Mouse (Mus musculus): ENCODE data around the gene Mlf2. TPM values are rescaled to one million over a fixed set of nuclear protein-coding genes. Genes with fewer than 3 reads are reported as not detected.

The Mlf2 gene
- total RNA-seq, 2 experiments from 2014 or later: 70.6 to 73.6 TPM

DNA sequence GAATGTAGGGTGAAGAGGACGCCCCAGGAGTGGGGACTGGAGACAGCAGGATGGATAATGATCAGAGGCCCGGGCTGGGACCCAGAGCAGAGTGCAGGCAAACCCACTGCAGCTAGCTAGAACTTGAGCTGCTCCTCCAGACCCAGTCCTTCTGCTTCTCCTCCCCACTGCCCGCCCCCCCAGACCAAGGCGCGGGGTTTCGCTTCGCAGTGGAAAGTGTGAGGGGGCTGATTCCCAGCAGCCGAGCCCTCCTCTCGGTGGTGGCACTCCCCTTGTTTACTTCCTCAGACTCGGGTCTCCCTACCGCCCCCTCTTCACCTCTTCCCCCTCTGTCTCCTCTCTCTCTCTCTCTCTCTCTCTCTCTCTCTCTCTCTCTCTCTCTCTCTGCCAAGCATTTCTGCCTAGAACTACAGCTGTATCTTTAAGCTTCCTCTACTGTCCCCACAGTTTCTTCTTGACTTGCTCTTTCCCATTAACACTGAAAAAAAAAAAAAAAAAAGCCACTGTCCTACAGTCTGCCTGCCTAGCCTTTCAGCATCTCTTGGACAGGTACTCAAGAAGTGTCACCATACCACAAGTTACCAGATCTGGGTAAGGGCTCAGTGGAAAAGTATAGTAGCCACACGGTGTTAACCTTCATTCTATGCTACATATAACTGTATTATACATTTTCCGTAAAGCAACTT, 19.5 kb upstream of the Mlf2 start, which contains the start of gene Lag3:
TSS of gene Lag3 (minus strand) at position 173 of the 686 bp plus-strand sequence.
- ATAC-seq (ENCODE audit: poor library complexity, severe bottlenecking): peak; percentile 24; the same call in 1 of the 2 replicates

DNA sequence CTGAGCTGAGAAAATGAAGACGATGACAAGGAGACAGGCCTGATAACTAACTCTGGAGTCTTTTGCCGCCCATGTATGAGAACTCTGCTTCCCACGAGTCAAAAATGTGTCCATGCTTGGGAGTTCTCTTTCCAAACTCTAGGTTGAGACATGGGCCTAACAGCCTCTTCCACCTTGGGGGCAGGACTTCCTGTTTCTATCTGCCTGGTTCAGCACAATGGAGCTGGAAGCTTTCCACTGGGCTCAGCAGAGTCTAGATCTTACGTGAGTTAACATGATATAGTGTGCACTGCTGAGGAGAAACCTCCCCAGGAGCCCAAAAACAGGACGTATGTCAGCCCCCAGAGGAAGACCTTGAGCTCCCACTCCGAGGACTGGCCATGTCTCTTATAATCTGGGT, 18.0 kb upstream of the Mlf2 start:
- 0 out of 2 replicates have a peak, but pooled peaks have one; percentile 15 for ATAC-seq (ENCODE audit: poor library complexity, severe bottlenecking)

DNA sequence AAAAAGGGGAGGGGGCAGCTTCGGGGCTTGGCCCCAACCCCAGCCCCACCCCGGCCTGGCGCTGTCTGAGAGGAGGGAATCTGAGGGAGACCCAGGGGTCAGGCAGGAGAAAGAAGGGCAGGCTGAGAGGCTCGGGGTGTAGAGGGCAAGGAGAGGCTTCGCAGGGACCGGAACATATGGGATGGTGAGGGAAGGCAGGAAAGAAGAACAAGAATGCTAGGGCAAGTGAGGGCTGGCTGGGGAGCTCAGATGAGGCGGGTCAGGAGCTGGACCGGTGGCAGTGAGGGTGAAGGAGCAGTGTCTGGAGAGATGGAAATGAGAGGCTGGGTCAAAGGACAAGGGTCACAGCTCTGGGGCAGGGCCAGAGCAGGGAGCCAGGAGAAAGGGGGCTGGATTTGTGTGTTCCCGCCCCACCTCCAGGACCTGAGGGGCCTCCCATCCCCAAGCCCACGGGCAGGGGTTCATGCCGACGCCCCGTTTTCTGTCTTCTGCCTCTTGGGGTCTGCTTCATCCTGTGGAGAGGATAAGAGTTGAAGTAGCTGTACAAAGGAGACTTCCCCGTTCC, 17.4 kb upstream of the Mlf2 start:
- ATAC-seq (ENCODE audit: poor library complexity, severe bottlenecking): no peak

DNA sequence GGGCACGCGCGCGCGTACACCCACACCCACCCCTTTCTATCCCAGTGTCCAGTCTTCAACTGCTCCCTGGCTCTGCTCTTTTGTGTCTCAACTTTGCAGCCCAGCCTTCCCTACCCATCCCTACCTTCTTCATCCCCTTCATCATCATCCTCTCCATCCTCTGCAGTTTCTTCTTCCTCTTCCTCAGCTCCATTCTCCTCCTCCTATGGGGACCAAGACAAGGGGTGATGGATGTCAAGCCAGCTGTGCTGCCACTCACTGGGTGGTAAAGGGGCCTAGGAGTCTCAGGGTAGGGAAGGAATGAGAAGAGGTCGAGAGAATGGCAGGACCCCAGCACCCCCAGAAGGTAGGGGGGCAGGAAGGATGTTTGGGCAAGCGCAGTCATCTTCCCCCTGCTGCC, 16.7 kb upstream of the Mlf2 start:
- no peak for ATAC-seq (ENCODE audit: poor library complexity, severe bottlenecking)

DNA sequence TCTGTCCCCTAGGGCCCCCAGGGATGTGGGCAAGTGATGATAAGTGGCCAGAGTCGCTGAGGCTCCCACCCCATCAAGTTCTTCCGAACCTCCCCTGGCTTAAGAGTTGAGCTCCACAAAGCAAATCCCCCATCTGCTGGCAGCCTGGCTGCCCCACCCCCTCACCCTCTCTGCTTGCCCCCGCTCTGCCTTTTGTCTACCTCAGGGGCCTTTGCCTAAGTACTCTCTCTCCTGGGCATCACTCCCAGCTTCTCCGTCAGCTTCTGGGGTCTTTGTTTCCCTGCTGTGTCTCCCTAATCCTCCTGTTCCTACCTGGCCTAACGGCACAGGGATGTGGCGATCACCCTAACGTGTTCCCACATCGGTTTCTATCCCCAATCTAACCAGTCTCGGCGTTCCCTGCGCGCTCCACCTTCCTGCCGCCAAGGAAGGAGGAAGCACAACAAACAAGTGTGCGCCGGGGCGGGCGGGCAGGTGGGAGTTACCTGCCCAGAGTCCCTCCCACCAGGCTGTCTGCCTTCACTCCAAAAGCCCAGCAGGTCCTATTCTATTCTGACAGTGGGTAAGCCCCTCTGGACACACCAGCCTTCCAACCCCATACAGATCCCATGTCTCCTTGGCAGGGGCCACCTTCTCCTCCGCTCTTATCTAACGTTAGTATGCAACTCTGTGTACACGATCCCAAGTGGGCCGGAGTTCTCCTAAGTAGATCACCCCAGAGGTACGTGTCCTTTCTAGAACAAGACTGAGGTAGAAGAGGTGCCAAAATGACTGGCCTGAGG, 15.8 kb upstream of the Mlf2 start:
- ATAC-seq (ENCODE audit: poor library complexity, severe bottlenecking): no peak

GRCm38 (mm10) chr6:124915942-124916694, 15.1 kb upstream of the Mlf2 start:
- no peak for ATAC-seq (ENCODE audit: poor library complexity, severe bottlenecking)

- ATAC-seq (ENCODE audit: poor library complexity, severe bottlenecking): peak; percentile 78
Observed at GRCm38 (mm10) chr6:124916695-124917517, 14.3 kb upstream of the Mlf2 start.

DNA sequence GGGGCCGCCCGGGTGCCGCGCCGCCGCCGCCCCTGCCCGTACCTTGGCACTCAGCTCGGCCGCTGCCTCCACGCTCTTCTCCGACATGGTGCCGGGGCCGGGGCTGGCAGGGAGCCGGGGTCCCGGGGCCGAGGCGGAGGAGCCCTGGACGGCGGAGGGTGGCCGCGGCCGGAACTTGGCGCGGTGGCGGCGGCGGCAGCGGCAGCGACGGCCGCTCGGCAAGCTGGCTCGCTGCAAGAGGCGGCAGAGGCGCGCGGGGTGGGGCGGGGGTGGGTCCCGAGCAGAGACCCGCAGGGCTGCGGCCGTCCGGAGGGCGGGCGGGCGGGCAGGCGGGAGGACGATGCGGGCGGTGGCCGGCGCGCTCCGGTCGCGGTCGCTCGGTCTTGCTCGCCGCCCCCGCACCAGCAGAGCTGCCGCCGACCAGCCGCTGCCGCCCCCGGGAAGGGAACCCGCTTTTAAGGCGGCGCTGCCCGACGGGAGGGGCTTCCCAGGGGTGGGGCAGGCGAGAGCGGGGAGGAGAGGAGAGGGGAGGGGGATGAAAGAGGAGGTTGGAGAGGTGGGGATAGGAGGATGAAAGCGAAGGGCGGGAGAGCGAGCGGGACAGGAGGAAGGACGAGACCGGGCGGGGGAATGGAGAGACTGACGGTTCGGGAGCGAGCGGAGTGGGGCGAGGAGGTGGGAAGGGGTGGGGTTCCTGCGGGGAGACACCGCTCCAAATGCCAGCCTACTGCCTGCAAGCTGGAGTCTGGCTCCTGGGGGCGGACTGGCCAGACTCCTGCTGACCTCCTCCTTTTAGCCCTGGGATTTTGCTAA, 13.5 kb upstream of the Mlf2 start:
- ATAC-seq (ENCODE audit: poor library complexity, severe bottlenecking): peak; percentile 35

GRCm38 (mm10) chr6:124918331-124918690, 12.9 kb upstream of the Mlf2 start:
- no peak for ATAC-seq (ENCODE audit: poor library complexity, severe bottlenecking)

DNA sequence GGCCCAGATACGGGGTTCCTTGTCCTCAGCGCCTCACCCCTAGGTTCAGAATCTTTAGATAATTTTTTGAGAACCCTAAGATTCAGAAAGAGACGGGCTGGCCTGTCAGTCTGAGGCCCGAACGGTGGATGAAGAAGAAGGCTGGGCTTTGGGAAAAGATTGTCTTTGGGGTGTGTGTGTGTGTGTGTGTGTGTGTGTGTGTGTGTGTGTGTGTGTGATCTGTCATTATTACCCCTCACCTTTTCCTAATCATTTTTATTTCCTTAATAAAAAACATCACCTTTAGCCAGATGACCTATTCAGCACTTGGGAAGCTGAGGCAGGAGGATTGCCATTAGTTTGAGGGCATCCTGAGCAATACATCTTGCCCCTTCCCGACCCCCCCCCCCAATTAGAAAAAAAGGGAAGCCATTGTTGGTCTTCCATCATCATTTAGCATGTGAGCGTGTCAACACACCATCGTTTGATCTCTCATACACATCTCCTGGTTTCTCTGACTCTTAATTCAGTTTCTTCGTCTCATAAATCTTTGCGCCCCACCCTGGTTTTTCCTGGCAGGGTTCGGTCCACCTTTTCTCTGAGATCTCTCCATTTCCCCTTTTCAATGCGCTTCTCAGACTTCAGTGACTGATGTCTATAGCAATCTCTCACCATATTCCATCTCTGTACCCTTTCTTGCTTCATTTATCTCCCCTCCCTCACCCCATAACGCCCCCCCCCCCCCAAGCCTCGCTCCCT, 12.1 kb upstream of the Mlf2 start:
- ATAC-seq (ENCODE audit: poor library complexity, severe bottlenecking): no peak

- peak; percentile 28 for ATAC-seq (ENCODE audit: poor library complexity, severe bottlenecking)
Observed at GRCm38 (mm10) chr6:124919695-124920317, 11.4 kb upstream of the Mlf2 start, which contains the start of gene Ptms. TSS of gene Ptms (minus strand) at chr6:124920103.

GRCm38 (mm10) chr6:124920318-124921085, 10.7 kb upstream of the Mlf2 start:
- no peak for ATAC-seq (ENCODE audit: poor library complexity, severe bottlenecking)

- ATAC-seq (ENCODE audit: poor library complexity, severe bottlenecking): peak; percentile 49
Observed at GRCm38 (mm10) chr6:124921539-124921938, 9.6 kb upstream of the Mlf2 start.

DNA sequence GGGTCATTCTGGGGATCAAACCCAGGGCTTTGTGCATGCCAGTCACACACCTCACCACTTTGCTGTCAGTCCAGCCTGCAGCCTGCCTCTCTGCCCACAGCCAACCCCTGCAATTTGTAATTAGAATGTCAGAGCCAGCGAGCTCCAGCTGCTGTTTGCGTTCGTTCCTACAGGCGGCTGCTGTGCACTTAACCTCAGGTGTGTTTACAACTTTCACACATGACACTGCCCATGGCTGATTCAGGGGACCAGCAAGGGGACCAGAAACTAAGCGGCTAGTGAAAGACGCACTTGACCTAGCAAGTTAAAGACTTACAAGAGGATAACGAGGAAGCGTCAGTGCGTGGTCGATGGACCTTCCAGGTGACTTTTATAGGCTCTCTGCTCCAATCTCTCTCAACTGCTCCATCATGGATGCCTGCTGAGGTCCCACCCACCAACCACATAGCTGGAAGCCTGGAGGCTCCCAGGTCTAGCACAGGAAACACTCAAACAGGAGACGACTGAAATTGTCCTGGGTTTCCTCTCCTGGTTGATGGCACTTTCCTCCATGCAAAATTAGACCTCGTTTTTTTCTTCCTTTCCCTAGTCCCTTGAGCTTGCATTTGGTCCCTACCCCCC, 5.9 kb upstream of the Mlf2 start:
- no peak for ATAC-seq (ENCODE audit: poor library complexity, severe bottlenecking)

DNA sequence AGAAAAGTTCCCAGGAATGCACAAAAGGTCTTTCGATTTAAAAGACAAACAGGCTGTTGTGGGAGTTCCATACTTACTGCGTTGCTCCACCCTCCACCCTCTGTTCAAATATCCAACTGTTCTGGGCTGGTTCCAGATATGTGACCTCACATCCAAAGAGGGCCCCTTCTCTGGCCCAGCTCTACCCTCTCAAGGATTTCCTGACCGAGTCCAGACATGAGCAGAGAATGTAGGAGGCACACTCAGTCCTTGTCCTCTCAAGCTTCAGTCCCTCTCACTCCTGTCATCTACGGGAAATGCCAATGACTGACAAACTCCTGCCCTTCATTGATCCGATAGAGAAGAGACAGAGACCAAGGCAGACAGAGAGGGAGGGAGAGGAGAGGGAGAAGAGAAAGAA, 5.2 kb upstream of the Mlf2 start:
- no peak for ATAC-seq (ENCODE audit: poor library complexity, severe bottlenecking)

- ATAC-seq (ENCODE audit: poor library complexity, severe bottlenecking): 0 out of 2 replicates have a peak, but pooled peaks have one; percentile 0
Observed at GRCm38 (mm10) chr6:124930231-124930630, 955 bp upstream of the Mlf2 start.

Measured in megakaryocyte, adult 5-6 weeks (primary cell).